Mouse (Mus musculus) spleen, postnatal 4 days (tissue): Measurements from ENCODE around the gene Itprid2.

ENCODE experiments used
- DNase-seq, 2 experiments: peaks; one replicate each; pipeline ENCODE4 v3.0.0; 2022; ENCODE audit warnings: low spot score in 2 of 2

Itprid2 gene

GRCm38 (mm10) chr2:79713662-79714091, 78.5 kb downstream of the Itprid2 start:
- no peak for DNase-seq

DNA sequence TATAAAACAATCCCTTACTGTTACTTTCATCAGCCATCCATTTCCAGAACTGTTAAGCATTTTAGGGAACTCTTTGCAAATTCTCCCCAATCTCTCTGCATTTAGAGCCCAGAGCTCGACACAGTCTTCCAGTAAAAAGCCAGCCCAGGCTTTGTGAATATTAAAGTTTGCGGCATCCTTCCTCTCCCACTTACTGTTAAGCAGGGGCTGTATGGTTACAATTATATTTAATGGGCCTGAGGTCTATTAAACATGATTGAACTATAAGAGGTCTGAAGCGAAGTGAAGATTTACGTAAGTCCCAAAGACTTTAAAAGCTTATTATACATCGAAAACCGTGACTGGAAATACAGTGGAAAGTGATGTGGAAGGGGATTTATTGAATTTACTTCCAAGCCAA, 79.6 kb downstream of the Itprid2 start:
- no peak for DNase-seq

- no peak for DNase-seq
Measured at GRCm38 (mm10) chr2:79715925-79716324, 80.8 kb downstream of the Itprid2 start.

GRCm38 (mm10) chr2:79717846-79718245, 82.7 kb downstream of the Itprid2 start:
- no peak for DNase-seq

- DNase-seq: no peak
Measured at GRCm38 (mm10) chr2:79722415-79722814, 87.3 kb downstream of the Itprid2 start.
